Mouse (Mus musculus) ovary, postnatal 10 days (tissue): ENCODE results near the gene Ntn4.

Source experiments
- DNase-seq: peaks from one replicate; pipeline ENCODE4 v3.0.0; 2022; ENCODE audit warnings: low spot score

The Ntn4 gene

DNA sequence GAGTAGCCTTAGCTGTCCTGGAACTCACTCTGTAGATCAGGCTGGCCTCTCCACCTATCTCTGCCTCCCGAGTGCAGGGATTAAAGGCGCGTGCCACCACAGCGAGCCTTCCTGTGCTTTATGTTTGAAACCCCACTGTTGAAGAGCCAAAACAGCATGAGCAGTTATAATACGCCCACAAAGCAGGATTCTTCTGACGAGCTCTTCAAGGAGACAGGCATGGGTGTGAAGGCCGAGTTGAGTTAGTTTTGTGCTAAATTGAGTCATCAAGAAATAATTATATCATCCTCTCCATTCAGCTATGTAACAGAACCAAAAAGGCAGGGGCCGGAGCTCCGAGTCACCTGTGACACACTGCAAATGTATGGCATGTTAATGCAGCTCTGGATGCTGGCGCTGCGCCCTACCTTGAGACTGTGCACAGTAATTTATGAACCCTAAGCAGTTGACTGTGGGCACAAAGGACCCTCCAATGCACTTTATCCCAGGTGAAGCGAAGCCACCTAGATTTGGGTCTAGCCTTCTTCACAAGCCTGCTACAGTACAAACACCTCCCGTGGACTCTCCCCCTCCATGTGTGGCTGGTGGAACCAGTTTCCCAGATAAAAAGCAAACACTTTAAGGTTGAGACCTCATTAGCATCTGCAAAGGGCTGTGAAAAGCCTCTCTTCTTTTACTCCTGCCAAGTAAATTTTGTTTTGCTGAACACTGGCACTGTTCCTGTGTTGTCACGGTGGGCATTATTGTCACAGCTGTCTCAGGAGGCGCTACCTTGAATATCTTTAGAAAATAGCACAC is 142.9 kb downstream of the Ntn4 start:
- DNase-seq, result no peak
